Mouse (Mus musculus) embryonic facial prominence, embryonic 11.5 days (tissue): ENCODE measurements around the gene Mmab. TPM values are rescaled to one million over a fixed set of nuclear protein-coding genes. Genes with fewer than 3 reads are reported as not detected.

Experiments
- ATAC-seq: fragments of 200-750 bp; cut with Nextera tagmentation; replicated peaks from 2 replicates; pipeline ENCODE4 v1.8.0; 2017; ENCODE audit warnings: low read depth; ENCODE audit not compliant: insufficient number of reproducible peaks, low FRiP score, low TSS enrichment
- DNase-seq: peaks from one replicate; pipeline ENCODE4 v3.0.0-alpha.2; 2015; ENCODE audit warnings: low spot score
- H3K27ac ChIP-seq: fragments of 300-500 bp; sonication (generic); replicated peaks from 2 replicates; pipeline ENCODE4 v1.5.1; 2014; ENCODE audit warnings: mild to moderate bottlenecking, low read depth, low read length, control low read depth
- H3K27me3 ChIP-seq: fragments of 300-500 bp; sonication (generic); 2 replicates; pipeline ENCODE4 v1.6.1; 2014; ENCODE audit warnings: mild to moderate bottlenecking, low read length, moderate library complexity, mixed read lengths; ENCODE audit not compliant: control insufficient read depth, insufficient read depth
- H3K36me3 ChIP-seq: fragments of 300-500 bp; sonication (generic); replicated peaks from 2 replicates; pipeline ENCODE4 v1.6.1; 2014; ENCODE audit warnings: low read depth, mild to moderate bottlenecking, low read length, moderate library complexity, mixed read lengths; ENCODE audit not compliant: control insufficient read depth, insufficient read depth
- H3K4me1 ChIP-seq: fragments of 300-500 bp; sonication (generic); 2 replicates; pipeline ENCODE4 v1.6.1; 2014; ENCODE audit warnings: low read length, mixed read lengths; ENCODE audit not compliant: control insufficient read depth, insufficient read depth
- H3K4me2 ChIP-seq: fragments of 300-500 bp; sonication (generic); 2 replicates; pipeline ENCODE4 v1.6.1; 2014; ENCODE audit warnings: low read depth, mild to moderate bottlenecking, control low read depth, low read length, moderate library complexity
- H3K4me3 ChIP-seq: fragments of 300-500 bp; sonication (generic); 2 replicates; pipeline ENCODE4 v1.5.1; 2014; ENCODE audit warnings: low read depth, low read length, control low read depth
- H3K9ac ChIP-seq: fragments of 300-500 bp; sonication (generic); replicated peaks from 2 replicates; pipeline ENCODE4 v1.6.1; 2014; ENCODE audit warnings: mild to moderate bottlenecking, control low read depth, low read length
- H3K9me3 ChIP-seq: fragments of 300-500 bp; sonication (generic); replicated peaks from 2 replicates; pipeline ENCODE4 v1.6.1; 2016; ENCODE audit warnings: mild to moderate bottlenecking, low read length, inconsistent platforms, mixed read lengths; ENCODE audit not compliant: control insufficient read depth
- WGBS: fragments of 180-500 bp; shearing (Covaris S2); extraction: QIAGEN DNeasy Blood & Tissue Kit; methylation state at CpG from one replicate; pipeline ENCODE4 v1.1.7; 2014; 5-methylcytosine and 5-hydroxymethylcytosine counted together
- polyA plus RNA-seq: library from polyadenylated mRNA; unstranded; fragments of >200 nt; fragmentation: Nextera tagmentation; extraction: Ambion mirVana; gene quantifications from 2 replicates; pipeline ENCODE4 v1.2.1, GENCODE M21; 2014

Gene Mmab
- polyA plus RNA-seq, 1 experiment from 2014 or later = 27.2 TPM

DNA sequence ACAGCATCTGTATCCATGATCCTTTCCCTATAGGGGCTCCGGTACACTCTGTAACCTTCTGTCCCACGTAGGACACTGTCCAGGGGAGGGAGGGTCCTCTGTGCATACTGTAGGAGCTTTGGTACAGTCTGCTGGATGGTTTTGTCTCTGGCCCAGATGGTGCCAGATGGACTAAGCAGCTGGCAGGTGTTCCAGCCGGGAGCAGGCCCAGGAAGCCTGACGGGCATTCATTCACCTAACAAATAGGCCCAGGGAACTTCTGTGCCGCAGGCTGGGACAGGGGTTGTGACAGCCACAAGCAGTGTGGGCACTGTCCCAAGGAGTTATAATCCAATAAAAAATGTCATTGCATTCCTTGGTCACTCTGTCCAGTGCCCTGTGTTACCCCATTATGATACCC lies 19.9 kb downstream of the Mmab start:
- 83% methylated on average over 5 of the region's 5 CpGs for WGBS

GRCm38 (mm10) chr5:114422591-114422990 lies 21.3 kb downstream of the Mmab start:
- DNase-seq = no peak
- Histone ChIP-seq H3K9me3 (no peaks in the 10 kb centered on the region), H3K36me3 (peaks cover 6% of the 10 kb centered on the region), H3K9ac (no peak overlapping the region; the same call in 1 of the 2 replicates), H3K27ac (no peak overlapping the region), H3K4me1 (no peaks in the 10 kb centered on the region), H3K4me2 (no peak overlapping the region), H3K27me3 (no peaks in the 10 kb centered on the region), H3K4me3 (no peak overlapping the region)
- 69% methylated on average over 5 of the region's 5 CpGs for WGBS
- no peak for ATAC-seq

More for the DNA sequence above, 19.9 kb downstream of the Mmab start:
- no peak overlapping the region for H3K27ac ChIP-seq
- H3K27me3 ChIP-seq = no peaks in the 10 kb centered on the region
- H3K4me1 ChIP-seq = no peaks in the 10 kb centered on the region
- H3K4me2 ChIP-seq = no peak overlapping the region
- H3K4me3 ChIP-seq = no peak overlapping the region
- ATAC-seq (no peak), DNase-seq (no peak)
- H3K9me3 ChIP-seq = no peaks in the 10 kb centered on the region
- H3K9ac ChIP-seq = no peak overlapping the region
- peaks cover 3% of the 10 kb centered on the region for H3K36me3 ChIP-seq

GRCm38 (mm10) chr5:114421561-114422298 lies 22.1 kb downstream of the Mmab start:
- H3K9ac ChIP-seq = no peak overlapping the region
- H3K9me3 ChIP-seq = no peaks in the 10 kb centered on the region
- no peak overlapping the region for H3K27ac ChIP-seq
- H3K27me3 ChIP-seq = no peaks in the 10 kb centered on the region
- ATAC-seq = no peak
- WGBS = 74% methylated on average over 11 of the region's 11 CpGs
- no peaks in the 10 kb centered on the region for H3K4me1 ChIP-seq
- H3K4me2 ChIP-seq = no peak overlapping the region
- no peak overlapping the region for H3K4me3 ChIP-seq
- peaks cover 10% of the 10 kb centered on the region for H3K36me3 ChIP-seq
- no peak for DNase-seq

DNA sequence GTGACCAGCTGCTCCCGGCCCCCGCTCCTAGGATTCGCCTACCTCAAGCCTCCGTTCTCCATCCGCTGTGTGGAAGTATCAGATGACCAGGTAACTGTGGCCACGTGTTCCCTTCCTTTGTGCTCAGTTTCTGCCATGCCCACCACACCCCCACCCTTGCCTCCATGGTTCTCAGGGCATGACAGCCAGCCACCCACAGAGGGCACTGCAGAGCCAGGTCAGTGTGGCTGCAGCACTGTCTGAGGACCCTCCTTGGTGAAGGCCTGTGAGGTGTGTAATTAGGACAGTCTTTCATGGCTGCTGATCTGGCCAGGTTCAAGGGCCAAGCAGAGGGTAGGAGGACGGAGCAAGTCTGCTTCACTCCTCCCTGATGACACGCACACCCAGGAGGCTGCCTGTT lies 25.3 kb downstream of the Mmab start:
- peak; percentile 32; the same call in 1 of the 2 replicates for ATAC-seq
- Histone ChIP-seq H3K4me1 (no peaks in the 10 kb centered on the region), H3K4me2 (no peak overlapping the region), H3K36me3 (peaks cover 18% of the 10 kb centered on the region), H3K9ac (no peak overlapping the region), H3K27ac (no peak overlapping the region), H3K4me3 (no peak overlapping the region), H3K9me3 (no peaks in the 10 kb centered on the region), H3K27me3 (no peaks in the 10 kb centered on the region)
- 79% methylated on average over 8 of the region's 8 CpGs for WGBS
- DNase-seq = peak; percentile 38

- no peak overlapping the region for H3K27ac ChIP-seq
- ATAC-seq = no peak
- no peak for DNase-seq
- no peak overlapping the region for H3K9ac ChIP-seq
- WGBS = 87% methylated on average over 8 of the region's 8 CpGs
- no peaks in the 10 kb centered on the region for H3K27me3 ChIP-seq
- H3K4me2 ChIP-seq = no peak overlapping the region
- H3K4me1 ChIP-seq = no peaks in the 10 kb centered on the region
- H3K4me3 ChIP-seq = no peak overlapping the region
- H3K36me3 ChIP-seq = peaks cover 18% of the 10 kb centered on the region
- no peaks in the 10 kb centered on the region for H3K9me3 ChIP-seq
These were observed 27.0 kb downstream of the Mmab start for GRCm38 (mm10) chr5:114416855-114417254.

DNA sequence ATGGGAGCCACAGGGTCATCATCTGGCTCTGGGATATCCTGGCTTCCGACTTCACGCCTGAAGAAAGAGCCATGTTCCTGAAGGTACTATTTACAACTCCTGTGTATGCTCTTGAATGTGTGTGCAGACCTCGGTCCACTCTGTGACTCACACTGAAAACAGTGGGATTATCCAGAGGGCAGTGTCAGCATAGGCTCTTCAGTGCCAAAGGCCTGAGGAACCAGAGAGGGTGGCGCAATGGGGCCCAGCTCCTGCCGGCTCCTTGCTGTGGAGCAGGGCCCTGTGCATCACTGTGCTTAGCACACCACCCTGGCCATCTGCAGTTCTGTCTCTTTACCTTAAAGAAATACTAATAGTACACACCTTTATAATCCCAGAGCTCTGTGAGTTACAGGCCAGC lies 28.3 kb downstream of the Mmab start:
- Histone ChIP-seq H3K9me3 (no peaks in the 10 kb centered on the region), H3K4me2 (no peak overlapping the region), H3K27me3 (no peaks in the 10 kb centered on the region), H3K27ac (no peak overlapping the region), H3K4me3 (no peak overlapping the region), H3K9ac (no peak overlapping the region), H3K36me3 (peaks cover 23% of the 10 kb centered on the region), H3K4me1 (no peaks in the 10 kb centered on the region)
- no peak for DNase-seq
- whole genome bisulfite sequencing = 97% methylated on average over 5 of the region's 5 CpGs
- ATAC-seq = no peak

DNA sequence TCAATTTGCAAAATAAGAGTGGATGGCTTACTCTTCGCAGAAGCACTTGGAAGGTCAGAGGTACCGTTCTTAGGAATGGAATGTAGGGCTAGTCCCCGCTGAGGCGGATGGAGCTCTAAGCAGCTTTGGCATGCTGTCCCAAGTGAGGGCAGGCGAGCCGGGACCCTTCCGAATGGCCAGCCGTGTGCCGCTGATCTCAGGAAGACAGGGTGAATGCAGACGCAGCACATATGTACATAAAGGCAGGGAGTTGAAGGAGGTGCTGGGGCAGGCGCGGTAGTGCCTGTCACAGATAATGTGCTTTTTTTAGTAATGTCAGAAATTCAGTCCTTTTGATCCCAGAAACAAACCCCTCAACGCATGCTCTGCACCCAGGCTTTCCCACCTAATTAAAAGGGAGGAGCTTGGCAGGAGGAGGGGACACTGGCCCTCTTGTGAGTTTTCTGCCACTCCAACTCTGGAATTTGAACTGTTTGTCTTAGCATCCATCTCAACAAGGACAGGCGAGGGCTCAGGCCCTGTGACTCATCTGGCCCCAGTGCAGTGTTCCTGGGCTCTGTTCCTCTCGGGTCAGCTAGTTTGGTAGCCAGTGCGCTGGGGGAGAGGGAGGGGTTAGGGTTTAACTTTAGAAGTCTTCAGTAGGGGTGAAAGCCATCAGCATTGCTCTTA lies 30.7 kb downstream of the Mmab start:
- Histone ChIP-seq H3K4me2 (no peak overlapping the region), H3K9me3 (no peaks in the 10 kb centered on the region), H3K27me3 (no peaks in the 10 kb centered on the region), H3K4me1 (no peaks in the 10 kb centered on the region), H3K9ac (no peak overlapping the region), H3K36me3 (peaks cover 30% of the 10 kb centered on the region), H3K4me3 (no peak overlapping the region), H3K27ac (no peak overlapping the region)
- no peak for DNase-seq
- no peak for ATAC-seq
- 71% methylated on average over 16 of the region's 16 CpGs for WGBS

GRCm38 (mm10) chr5:114412361-114412998 lies 31.4 kb downstream of the Mmab start:
- no peak overlapping the region for H3K4me2 ChIP-seq
- no peak for ATAC-seq
- H3K27ac ChIP-seq = no peak overlapping the region
- no peak overlapping the region for H3K9ac ChIP-seq
- peaks cover 30% of the 10 kb centered on the region for H3K36me3 ChIP-seq
- DNase-seq = peak; percentile 12
- H3K4me1 ChIP-seq = no peaks in the 10 kb centered on the region
- H3K4me3 ChIP-seq = no peak overlapping the region
- no peaks in the 10 kb centered on the region for H3K27me3 ChIP-seq
- H3K9me3 ChIP-seq = no peaks in the 10 kb centered on the region
- 72% methylated on average over 23 of the region's 23 CpGs for WGBS
